Mouse (Mus musculus): ENCODE measurements around the gene Gm9048. TPM values are rescaled to one million over a fixed set of nuclear protein-coding genes. Genes with fewer than 3 reads are reported as not detected.
"Not testable (repeated sequence)": the region's sequence is repeated elsewhere in the genome, so short reads cannot be mapped to it uniquely, and the experiment has no call there.

Gm9048 gene
- not detected in 2 replicates for polyA plus RNA-seq (2012; rRNA removed)

DNA sequence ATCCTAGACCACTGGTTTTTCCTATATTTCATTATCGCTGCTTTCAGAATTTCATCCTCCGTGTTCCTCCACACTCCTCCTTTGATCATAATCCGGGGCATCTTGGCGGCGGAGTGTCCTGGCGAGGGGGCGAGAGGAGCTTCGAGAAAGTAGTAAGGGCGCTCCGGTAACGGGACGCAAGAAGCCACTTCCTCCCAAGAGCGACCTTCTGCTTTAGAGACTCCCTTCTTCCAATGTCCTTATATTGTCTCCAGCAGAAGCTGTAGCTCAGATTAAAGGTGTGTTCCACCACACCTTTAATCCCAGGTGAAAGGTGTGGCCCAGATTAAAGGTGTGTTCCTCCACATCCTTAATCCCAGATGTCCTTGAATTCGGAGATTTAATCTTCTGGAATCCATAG lies at the start of gene Gm9048:
Gene Gm9048 (minus strand): TSS at position 101 of the 400 bp plus-strand sequence.
- DNase-seq; H3K4me1 ChIP-seq (ENCODE audit: control insufficient read depth, insufficient read depth, low read length); H3K4me3 ChIP-seq (ENCODE audit: insufficient read depth, low read depth, low read length); H3K36me3 ChIP-seq (ENCODE audit: control insufficient read depth, insufficient read depth, low read length); H3K27me3 ChIP-seq (replicated peaks; ENCODE audit: control insufficient read depth, insufficient read depth, low read length); H3K27ac ChIP-seq (ENCODE audit: insufficient read depth, low read depth, low read length): not testable (repeated sequence)
- no CpG with 5 or more reads among the region's 14 CpGs for WGBS

DNA sequence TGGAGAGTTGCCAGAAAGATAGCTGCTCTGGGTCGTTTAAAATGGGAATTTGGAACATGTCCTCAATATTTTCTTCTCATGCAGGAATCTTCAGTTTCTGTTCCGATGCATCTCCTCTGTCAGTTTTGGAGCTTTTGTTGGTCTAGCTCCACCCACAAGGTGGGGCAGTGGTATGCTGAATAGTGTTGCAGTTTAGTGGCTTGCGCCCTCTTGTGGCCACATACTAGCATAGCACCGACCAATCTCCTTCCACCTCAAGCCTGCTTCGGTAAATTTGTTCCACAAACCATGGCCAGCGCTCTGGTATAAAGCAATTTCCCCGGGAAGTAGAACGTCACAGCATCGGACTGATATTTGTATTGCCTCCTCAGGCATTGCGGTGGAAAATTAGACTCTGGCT lies 22.0 kb upstream of the Gm9048 start:
- Histone ChIP-seq H3K4me1 (ENCODE audit: control insufficient read depth, insufficient read depth, low read length) (no peaks in the 10 kb centered on the region), H3K36me3 (ENCODE audit: control insufficient read depth, insufficient read depth, low read length) (no peaks in the 10 kb centered on the region), H3K27me3 (replicated peaks; ENCODE audit: control insufficient read depth, insufficient read depth, low read length) (no peaks in the 10 kb centered on the region), H3K27ac (ENCODE audit: insufficient read depth, low read depth, low read length) (no peak overlapping the region), H3K4me3 (ENCODE audit: insufficient read depth, low read depth, low read length) (no peak overlapping the region)
- TF ChIP-seq POLR2A (IDR thresholded peaks at IDR 0.05; ENCODE audit: low read depth, low read length) = no peak
- TF ChIP-seq CTCF (conservative IDR thresholded peaks at IDR 0.05; ENCODE audit: insufficient read depth, insufficient read length, low read depth, low read length) = peak; percentile 97
- peak; percentile 77 for DNase-seq
- WGBS = 2% methylated on average over 10 of the region's 10 CpGs

DNA sequence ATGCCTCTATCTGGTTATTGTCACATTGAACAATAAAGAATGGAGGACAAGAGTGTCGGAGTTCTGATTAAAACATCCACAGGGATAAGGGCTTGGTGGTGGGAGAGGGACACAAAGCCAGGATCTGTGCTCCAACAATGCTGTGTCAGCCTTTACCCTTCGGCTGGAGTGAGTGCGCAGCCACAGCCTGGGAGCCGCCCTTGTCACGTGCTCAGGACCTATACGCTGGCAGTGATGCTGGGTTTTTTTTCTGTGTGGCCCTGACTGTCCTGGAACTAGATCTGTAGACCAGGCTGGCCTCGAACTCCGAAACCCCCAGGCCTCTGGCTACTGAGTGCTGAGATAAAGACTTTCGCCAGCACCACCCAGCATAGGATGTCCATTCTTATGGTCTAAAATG lies 21.0 kb upstream of the Gm9048 start:
- Histone ChIP-seq H3K4me3 (ENCODE audit: insufficient read depth, low read depth, low read length) (no peak overlapping the region), H3K27me3 (replicated peaks; ENCODE audit: control insufficient read depth, insufficient read depth, low read length) (no peaks in the 10 kb centered on the region), H3K4me1 (ENCODE audit: control insufficient read depth, insufficient read depth, low read length) (no peaks in the 10 kb centered on the region), H3K36me3 (ENCODE audit: control insufficient read depth, insufficient read depth, low read length) (no peaks in the 10 kb centered on the region), H3K27ac (ENCODE audit: insufficient read depth, low read depth, low read length) (no peak overlapping the region)
- 92% methylated on average over 9 of the region's 9 CpGs for WGBS
- no peak for DNase-seq
- no peak for TF ChIP-seq POLR2A (IDR thresholded peaks at IDR 0.05; ENCODE audit: low read depth, low read length)
- no peak for TF ChIP-seq CTCF (conservative IDR thresholded peaks at IDR 0.05; ENCODE audit: insufficient read depth, insufficient read length, low read depth, low read length)

DNA sequence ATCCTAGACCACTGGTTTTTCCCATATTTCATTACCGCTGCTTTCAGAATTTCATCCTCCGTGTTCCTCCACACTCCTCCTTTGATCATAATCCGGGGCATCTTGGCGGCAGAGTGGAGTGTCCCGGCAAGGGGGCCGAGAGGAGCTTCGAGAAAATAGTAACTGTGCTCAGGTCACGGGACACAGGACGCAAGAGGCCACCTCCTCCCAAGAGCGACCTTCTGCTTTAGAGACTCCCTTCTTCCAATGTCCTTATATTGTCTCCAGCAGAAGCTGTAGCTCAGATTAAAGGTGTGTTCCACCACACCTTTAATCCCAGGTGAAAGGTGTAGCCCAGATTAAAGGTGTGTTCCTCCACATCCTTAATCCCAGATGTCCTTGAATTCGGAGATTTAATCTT lies 5.5 kb upstream of the Gm9048 start, which contains the start of gene Gm9049:
Gene Gm9049 (minus strand): TSS at position 101 of the 400 bp plus-strand sequence.
- not testable (repeated sequence) for H3K4me3 ChIP-seq (ENCODE audit: insufficient read depth, low read depth, low read length); H3K4me1 ChIP-seq (ENCODE audit: control insufficient read depth, insufficient read depth, low read length); H3K27ac ChIP-seq (ENCODE audit: insufficient read depth, low read depth, low read length); H3K36me3 ChIP-seq (ENCODE audit: control insufficient read depth, insufficient read depth, low read length); H3K27me3 ChIP-seq (replicated peaks; ENCODE audit: control insufficient read depth, insufficient read depth, low read length); DNase-seq
- 100% methylated on average over 1 of the region's 11 CpGs for WGBS

DNA sequence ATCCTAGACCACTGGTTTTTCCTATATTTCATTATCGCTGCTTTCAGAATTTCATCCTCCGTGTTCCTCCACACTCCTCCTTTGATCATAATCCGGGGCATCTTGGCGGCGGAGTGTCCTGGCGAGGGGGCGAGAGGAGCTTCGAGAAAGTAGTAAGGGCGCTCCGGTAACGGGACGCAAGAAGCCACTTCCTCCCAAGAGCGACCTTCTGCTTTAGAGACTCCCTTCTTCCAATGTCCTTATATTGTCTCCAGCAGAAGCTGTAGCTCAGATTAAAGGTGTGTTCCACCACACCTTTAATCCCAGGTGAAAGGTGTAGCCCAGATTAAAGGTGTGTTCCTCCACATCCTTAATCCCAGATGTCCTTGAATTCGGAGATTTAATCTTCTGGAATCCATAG lies 5.3 kb downstream of the Gm9048 start, which contains the start of gene Gm9046:
Gene Gm9046 (minus strand): TSS at position 101 of the 400 bp plus-strand sequence.
- WGBS = no CpG with 5 or more reads among the region's 14 CpGs
- not testable (repeated sequence) for H3K27me3 ChIP-seq (replicated peaks; ENCODE audit: control insufficient read depth, insufficient read depth, low read length); H3K27ac ChIP-seq (ENCODE audit: insufficient read depth, low read depth, low read length); H3K36me3 ChIP-seq (ENCODE audit: control insufficient read depth, insufficient read depth, low read length); H3K4me3 ChIP-seq (ENCODE audit: insufficient read depth, low read depth, low read length); H3K4me1 ChIP-seq (ENCODE audit: control insufficient read depth, insufficient read depth, low read length); DNase-seq

DNA sequence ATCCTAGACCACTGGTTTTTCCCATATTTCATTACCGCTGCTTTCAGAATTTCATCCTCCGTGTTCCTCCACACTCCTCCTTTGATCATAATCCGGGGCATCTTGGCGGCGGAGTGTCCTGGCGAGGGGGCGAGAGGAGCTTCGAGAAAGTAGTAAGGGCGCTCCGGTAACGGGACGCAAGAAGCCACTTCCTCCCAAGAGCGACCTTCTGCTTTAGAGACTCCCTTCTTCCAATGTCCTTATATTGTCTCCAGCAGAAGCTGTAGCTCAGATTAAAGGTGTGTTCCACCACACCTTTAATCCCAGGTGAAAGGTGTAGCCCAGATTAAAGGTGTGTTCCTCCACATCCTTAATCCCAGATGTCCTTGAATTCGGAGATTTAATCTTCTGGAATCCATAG lies 10.7 kb downstream of the Gm9048 start, which contains the start of gene Gm9045:
Gene Gm9045 (minus strand): TSS at position 101 of the 400 bp plus-strand sequence.
- H3K27ac ChIP-seq (ENCODE audit: insufficient read depth, low read depth, low read length); DNase-seq; H3K36me3 ChIP-seq (ENCODE audit: control insufficient read depth, insufficient read depth, low read length); H3K27me3 ChIP-seq (replicated peaks; ENCODE audit: control insufficient read depth, insufficient read depth, low read length); H3K4me1 ChIP-seq (ENCODE audit: control insufficient read depth, insufficient read depth, low read length); H3K4me3 ChIP-seq (ENCODE audit: insufficient read depth, low read depth, low read length): not testable (repeated sequence)
- WGBS = no CpG with 5 or more reads among the region's 14 CpGs

DNA sequence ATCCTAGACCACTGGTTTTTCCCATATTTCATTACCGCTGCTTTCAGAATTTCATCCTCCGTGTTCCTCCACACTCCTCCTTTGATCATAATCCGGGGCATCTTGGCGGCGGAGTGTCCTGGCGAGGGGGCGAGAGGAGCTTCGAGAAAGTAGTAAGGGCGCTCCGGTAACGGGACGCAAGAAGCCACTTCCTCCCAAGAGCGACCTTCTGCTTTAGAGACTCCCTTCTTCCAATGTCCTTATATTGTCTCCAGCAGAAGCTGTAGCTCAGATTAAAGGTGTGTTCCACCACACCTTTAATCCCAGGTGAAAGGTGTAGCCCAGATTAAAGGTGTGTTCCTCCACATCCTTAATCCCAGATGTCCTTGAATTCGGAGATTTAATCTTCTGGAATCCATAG lies 16.2 kb downstream of the Gm9048 start, which contains the start of gene Gm9044:
Gene Gm9044 (minus strand): TSS at position 101 of the 400 bp plus-strand sequence.
- H3K4me3 ChIP-seq (ENCODE audit: insufficient read depth, low read depth, low read length); H3K27me3 ChIP-seq (replicated peaks; ENCODE audit: control insufficient read depth, insufficient read depth, low read length); H3K27ac ChIP-seq (ENCODE audit: insufficient read depth, low read depth, low read length); H3K4me1 ChIP-seq (ENCODE audit: control insufficient read depth, insufficient read depth, low read length); DNase-seq; H3K36me3 ChIP-seq (ENCODE audit: control insufficient read depth, insufficient read depth, low read length): not testable (repeated sequence)
- WGBS = no CpG with 5 or more reads among the region's 14 CpGs

DNA sequence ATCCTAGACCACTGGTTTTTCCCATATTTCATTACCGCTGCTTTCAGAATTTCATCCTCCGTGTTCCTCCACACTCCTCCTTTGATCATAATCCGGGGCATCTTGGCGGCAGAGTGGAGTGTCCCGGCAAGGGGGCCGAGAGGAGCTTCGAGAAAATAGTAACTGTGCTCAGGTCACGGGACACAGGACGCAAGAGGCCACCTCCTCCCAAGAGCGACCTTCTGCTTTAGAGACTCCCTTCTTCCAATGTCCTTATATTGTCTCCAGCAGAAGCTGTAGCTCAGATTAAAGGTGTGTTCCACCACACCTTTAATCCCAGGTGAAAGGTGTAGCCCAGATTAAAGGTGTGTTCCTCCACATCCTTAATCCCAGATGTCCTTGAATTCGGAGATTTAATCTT lies 21.6 kb downstream of the Gm9048 start, which contains the start of gene Gm9040:
Gene Gm9040 (minus strand): TSS at position 101 of the 400 bp plus-strand sequence.
- not testable (repeated sequence) for H3K36me3 ChIP-seq (ENCODE audit: control insufficient read depth, insufficient read depth, low read length); DNase-seq; H3K4me1 ChIP-seq (ENCODE audit: control insufficient read depth, insufficient read depth, low read length); H3K27ac ChIP-seq (ENCODE audit: insufficient read depth, low read depth, low read length); H3K27me3 ChIP-seq (replicated peaks; ENCODE audit: control insufficient read depth, insufficient read depth, low read length); H3K4me3 ChIP-seq (ENCODE audit: insufficient read depth, low read depth, low read length)
- no CpG with 5 or more reads among the region's 11 CpGs for WGBS
